Mouse (Mus musculus): Measurements from ENCODE around the gene Ffar3. TPM values are rescaled to one million over a fixed set of nuclear protein-coding genes. Genes with fewer than 3 reads are reported as not detected.
A peak's percentile ranks its signal among the peaks of the same experiment; 100 is the strongest.

Gene Ffar3
- polyA plus RNA-seq, 1 experiment from 2014 or later, result 0.32 TPM

DNA sequence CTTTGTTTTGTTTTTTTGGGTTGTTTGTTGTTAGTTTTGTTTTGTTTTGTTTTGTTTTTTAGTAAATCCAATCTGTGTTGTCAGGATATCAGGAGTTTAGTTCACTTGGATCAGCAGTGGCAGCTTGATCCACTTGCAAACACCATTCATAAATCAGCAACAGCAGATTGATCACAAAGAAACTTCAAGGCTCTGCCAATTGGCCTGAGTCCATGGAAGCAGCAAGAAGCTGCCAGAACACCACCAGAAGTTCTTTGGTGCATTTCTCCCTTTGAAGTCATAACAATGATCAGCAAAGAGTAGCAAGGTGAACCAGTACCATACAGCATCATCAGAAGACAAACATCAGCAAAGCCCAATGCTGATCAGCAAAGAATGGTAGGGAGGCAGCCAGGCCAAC lies 28.1 kb upstream of the Ffar3 start:
- H3K9ac ChIP-seq (ENCODE audit: low read length), result no peak overlapping the region
- no peak for DNase-seq (ENCODE audit: low spot score)
- no peaks in the 10 kb centered on the region for H3K4me1 ChIP-seq (replicated peaks; ENCODE audit: control insufficient read depth, insufficient read depth, low read length)
- no peak overlapping the region for H3K4me3 ChIP-seq (ENCODE audit: low read depth, low read length)
- H3K36me3 ChIP-seq (ENCODE audit: control insufficient read depth, insufficient read depth, low read length), result no peaks in the 10 kb centered on the region
- no peak overlapping the region for H3K27ac ChIP-seq (ENCODE audit: low read depth)
- no peaks in the 10 kb centered on the region for H3K9me3 ChIP-seq (ENCODE audit: control insufficient read depth, low read length)
- H3K27me3 ChIP-seq (replicated peaks; ENCODE audit: control insufficient read depth, insufficient read depth, low read length), result no peaks in the 10 kb centered on the region
- no peak overlapping the region for H3K4me2 ChIP-seq (ENCODE audit: low read length)
- ATAC-seq (replicated peaks; ENCODE audit: low FRiP score, low TSS enrichment, low read depth), result no peak

DNA sequence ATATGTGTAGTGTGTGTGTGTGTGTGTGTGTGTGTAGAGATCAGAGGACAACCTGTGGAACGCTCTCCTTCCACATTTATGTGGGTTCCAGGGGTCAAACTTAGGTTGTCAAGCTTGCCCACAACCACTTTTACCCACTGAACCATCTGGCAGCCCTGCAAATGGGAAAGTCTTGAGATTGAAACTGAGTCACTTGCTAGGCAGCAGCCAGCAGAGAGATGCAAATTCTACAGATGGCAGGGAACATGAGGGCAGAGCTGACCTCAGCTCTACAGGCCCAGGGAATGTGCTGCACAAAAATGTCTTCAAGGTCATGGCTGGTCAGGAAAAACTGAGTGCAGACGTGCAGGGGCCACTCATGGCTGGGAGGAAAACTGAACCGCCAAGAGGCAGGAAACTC lies 25.4 kb upstream of the Ffar3 start:
- ATAC-seq (replicated peaks; ENCODE audit: low FRiP score, low TSS enrichment, low read depth) (no peak), DNase-seq (ENCODE audit: low spot score) (no peak)
- no peaks in the 10 kb centered on the region for H3K27me3 ChIP-seq (replicated peaks; ENCODE audit: control insufficient read depth, insufficient read depth, low read length)
- H3K9ac ChIP-seq (ENCODE audit: low read length), result no peak overlapping the region
- H3K27ac ChIP-seq (ENCODE audit: low read depth), result no peak overlapping the region
- H3K4me2 ChIP-seq (ENCODE audit: low read length), result no peak overlapping the region
- no peaks in the 10 kb centered on the region for H3K9me3 ChIP-seq (ENCODE audit: control insufficient read depth, low read length)
- H3K4me1 ChIP-seq (replicated peaks; ENCODE audit: control insufficient read depth, insufficient read depth, low read length), result no peaks in the 10 kb centered on the region
- no peak overlapping the region for H3K4me3 ChIP-seq (ENCODE audit: low read depth, low read length)
- H3K36me3 ChIP-seq (ENCODE audit: control insufficient read depth, insufficient read depth, low read length), result no peaks in the 10 kb centered on the region
- 75% methylated on average over 3 of the region's 3 CpGs for WGBS

DNA sequence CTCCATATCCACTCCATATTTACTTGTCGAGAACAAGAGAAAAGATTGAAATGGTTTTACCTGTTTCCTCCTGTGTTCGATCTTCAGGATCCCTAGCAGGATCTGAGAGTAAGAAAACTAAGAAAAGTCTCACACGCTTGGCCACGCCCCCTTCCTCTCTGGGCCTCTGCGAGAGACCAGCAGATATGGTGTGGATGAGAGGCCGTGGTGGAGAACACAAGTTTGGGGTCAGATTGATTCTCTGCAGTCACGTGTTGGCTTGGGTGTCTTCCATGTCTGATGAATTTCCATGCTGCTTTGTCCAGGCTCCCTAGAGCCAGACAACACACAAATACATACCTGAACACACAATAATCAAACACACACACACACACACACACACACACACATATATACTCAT lies 24.2 kb upstream of the Ffar3 start, which contains the start of gene Cd22:
Gene Cd22 (minus strand): TSS at position 167 of the 400 bp plus-strand sequence.
- H3K27ac ChIP-seq (ENCODE audit: low read depth), result no peak within 1 kb of the TSS
- ATAC-seq (replicated peaks; ENCODE audit: low FRiP score, low TSS enrichment, low read depth), result no peak
- 62% methylated on average over 7 of the region's 7 CpGs for WGBS
- H3K9ac ChIP-seq (ENCODE audit: low read length), result no peak within 1 kb of the TSS
- no peak within 1 kb of the TSS for H3K4me2 ChIP-seq (ENCODE audit: low read length)
- no peak for DNase-seq (ENCODE audit: low spot score)
- no peaks in the 10 kb centered on the region for H3K27me3 ChIP-seq (replicated peaks; ENCODE audit: control insufficient read depth, insufficient read depth, low read length)
- H3K4me1 ChIP-seq (replicated peaks; ENCODE audit: control insufficient read depth, insufficient read depth, low read length), result no peaks in the 10 kb centered on the region
- no peak within 1 kb of the TSS for H3K4me3 ChIP-seq (ENCODE audit: low read depth, low read length)
- no peaks in the 10 kb centered on the region for H3K36me3 ChIP-seq (ENCODE audit: control insufficient read depth, insufficient read depth, low read length)
- no peaks in the 10 kb centered on the region for H3K9me3 ChIP-seq (ENCODE audit: control insufficient read depth, low read length)

DNA sequence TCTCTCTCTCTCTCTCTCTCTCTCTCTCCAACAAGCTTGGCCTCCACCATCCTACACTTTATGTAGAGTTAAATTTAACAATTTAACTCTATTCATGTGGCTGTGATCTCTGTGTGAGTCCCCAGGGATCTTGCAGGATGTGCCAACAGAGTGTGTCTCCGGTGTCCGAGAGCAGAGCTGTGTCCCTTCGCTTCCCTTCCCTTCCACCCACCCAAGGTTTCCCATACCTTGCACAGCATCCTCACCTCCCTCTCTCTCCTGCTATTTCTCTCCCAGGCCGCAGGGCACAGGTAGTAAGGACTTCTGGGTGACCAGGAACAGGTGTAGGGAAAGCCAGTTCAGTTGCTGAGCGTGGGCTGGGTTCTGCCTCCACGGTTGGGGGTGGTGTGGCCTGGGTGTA lies 23.0 kb upstream of the Ffar3 start:
- 79% methylated on average over 6 of the region's 6 CpGs for WGBS
- no peaks in the 10 kb centered on the region for H3K27me3 ChIP-seq (replicated peaks; ENCODE audit: control insufficient read depth, insufficient read depth, low read length)
- H3K27ac ChIP-seq (ENCODE audit: low read depth), result no peak overlapping the region
- no peak overlapping the region for H3K4me2 ChIP-seq (ENCODE audit: low read length)
- no peaks in the 10 kb centered on the region for H3K4me1 ChIP-seq (replicated peaks; ENCODE audit: control insufficient read depth, insufficient read depth, low read length)
- no peaks in the 10 kb centered on the region for H3K36me3 ChIP-seq (ENCODE audit: control insufficient read depth, insufficient read depth, low read length)
- no peak overlapping the region for H3K9ac ChIP-seq (ENCODE audit: low read length)
- H3K9me3 ChIP-seq (ENCODE audit: control insufficient read depth, low read length), result no peaks in the 10 kb centered on the region
- H3K4me3 ChIP-seq (ENCODE audit: low read depth, low read length), result no peak overlapping the region
- no peak for DNase-seq (ENCODE audit: low spot score)
- ATAC-seq (replicated peaks; ENCODE audit: low FRiP score, low TSS enrichment, low read depth), result no peak

DNA sequence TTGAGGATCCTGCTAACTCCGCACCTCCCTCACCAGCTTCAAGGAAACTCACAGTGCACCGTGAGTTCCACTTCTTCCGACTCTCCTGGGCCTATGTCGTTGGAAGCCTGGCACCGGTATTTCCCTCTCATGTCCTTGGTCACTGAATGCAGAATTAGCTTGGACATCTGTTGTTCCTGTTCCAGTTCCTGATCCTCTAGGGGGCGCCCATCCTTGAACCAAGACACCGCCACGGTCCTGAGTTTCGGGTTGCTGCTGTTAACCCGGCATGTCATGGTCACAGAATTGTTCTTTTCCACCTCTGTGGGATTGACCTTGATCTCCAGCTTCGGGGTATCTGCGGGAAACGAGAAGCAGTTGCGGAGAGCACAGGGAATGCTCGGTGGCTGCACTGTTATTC lies 17.1 kb upstream of the Ffar3 start:
- Histone ChIP-seq H3K27me3 (replicated peaks; ENCODE audit: control insufficient read depth, insufficient read depth, low read length) (peaks cover 4% of the 10 kb centered on the region; the same call in 1 of the 2 replicates), H3K4me2 (ENCODE audit: low read length) (no peak overlapping the region), H3K9ac (ENCODE audit: low read length) (no peak overlapping the region), H3K4me1 (replicated peaks; ENCODE audit: control insufficient read depth, insufficient read depth, low read length) (no peaks in the 10 kb centered on the region), H3K27ac (ENCODE audit: low read depth) (no peak overlapping the region), H3K9me3 (ENCODE audit: control insufficient read depth, low read length) (no peaks in the 10 kb centered on the region), H3K36me3 (ENCODE audit: control insufficient read depth, insufficient read depth, low read length) (no peaks in the 10 kb centered on the region), H3K4me3 (ENCODE audit: low read depth, low read length) (no peak overlapping the region)
- peak; percentile 86 for DNase-seq (ENCODE audit: low spot score)
- 20% methylated on average over 15 of the region's 15 CpGs for WGBS
- no peak; the same call in 1 of the 2 replicates for ATAC-seq (replicated peaks; ENCODE audit: low FRiP score, low TSS enrichment, low read depth)

DNA sequence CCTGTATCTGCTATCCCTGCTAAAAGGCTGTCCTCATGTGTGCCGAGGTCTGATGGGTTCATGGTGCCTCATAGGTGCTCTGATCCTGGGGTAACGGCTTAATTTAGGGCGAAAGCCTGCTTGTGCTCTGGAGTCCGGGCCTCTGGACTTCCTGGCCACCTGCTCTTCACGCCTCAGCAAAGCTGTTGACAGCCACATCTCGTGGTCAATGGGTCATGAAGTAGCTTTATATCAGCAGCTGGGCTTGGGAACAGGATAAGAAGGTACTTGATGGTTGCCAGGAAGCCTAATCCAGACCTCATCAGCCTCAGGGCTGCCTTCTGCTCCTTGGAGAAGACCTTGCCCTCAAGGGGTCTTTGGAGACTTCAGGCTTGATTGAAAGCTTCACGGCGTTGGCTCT lies 7.4 kb upstream of the Ffar3 start:
- Histone ChIP-seq H3K4me2 (ENCODE audit: low read length) (no peak overlapping the region), H3K9me3 (ENCODE audit: control insufficient read depth, low read length) (no peaks in the 10 kb centered on the region), H3K4me3 (ENCODE audit: low read depth, low read length) (no peak overlapping the region), H3K36me3 (ENCODE audit: control insufficient read depth, insufficient read depth, low read length) (no peaks in the 10 kb centered on the region), H3K27me3 (replicated peaks; ENCODE audit: control insufficient read depth, insufficient read depth, low read length) (no peaks in the 10 kb centered on the region), H3K27ac (ENCODE audit: low read depth) (no peak overlapping the region), H3K9ac (ENCODE audit: low read length) (no peak overlapping the region), H3K4me1 (replicated peaks; ENCODE audit: control insufficient read depth, insufficient read depth, low read length) (no peaks in the 10 kb centered on the region)
- 72% methylated on average over 8 of the region's 8 CpGs for WGBS
- no peak for ATAC-seq (replicated peaks; ENCODE audit: low FRiP score, low TSS enrichment, low read depth)
- no peak for DNase-seq (ENCODE audit: low spot score)

DNA sequence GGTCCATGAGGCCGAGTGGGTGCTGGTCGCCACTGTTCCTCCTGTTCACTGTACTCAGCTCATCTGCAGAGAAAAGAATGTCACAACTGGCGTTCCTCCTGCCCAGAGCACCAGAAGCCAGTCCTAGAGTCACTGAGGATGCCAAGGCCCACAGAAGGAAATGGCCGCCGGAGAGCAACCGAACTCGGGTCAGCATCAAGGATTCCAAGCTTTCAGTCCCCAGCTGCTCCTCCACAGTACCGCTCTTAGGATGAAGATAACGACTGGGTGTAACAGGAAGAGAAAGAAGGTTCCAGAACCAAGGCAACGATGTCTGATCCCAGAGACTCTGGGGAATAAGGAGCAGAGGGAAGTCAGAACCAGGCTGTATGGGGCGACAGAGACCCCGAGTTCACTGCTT lies 5.5 kb upstream of the Ffar3 start, which contains the start of gene Ffar1:
Gene Ffar1 (minus strand): TSS at position 101 of the 400 bp plus-strand sequence.
- Histone ChIP-seq H3K9me3 (ENCODE audit: control insufficient read depth, low read length) (no peaks in the 10 kb centered on the region), H3K4me2 (ENCODE audit: low read length) (no peak within 1 kb of the TSS), H3K27me3 (replicated peaks; ENCODE audit: control insufficient read depth, insufficient read depth, low read length) (no peaks in the 10 kb centered on the region), H3K9ac (ENCODE audit: low read length) (no peak within 1 kb of the TSS), H3K4me1 (replicated peaks; ENCODE audit: control insufficient read depth, insufficient read depth, low read length) (no peaks in the 10 kb centered on the region), H3K36me3 (ENCODE audit: control insufficient read depth, insufficient read depth, low read length) (no peaks in the 10 kb centered on the region), H3K27ac (ENCODE audit: low read depth) (no peak within 1 kb of the TSS), H3K4me3 (ENCODE audit: low read depth, low read length) (no peak within 1 kb of the TSS)
- ATAC-seq (replicated peaks; ENCODE audit: low FRiP score, low TSS enrichment, low read depth), result no peak
- WGBS, result 84% methylated on average over 12 of the region's 12 CpGs
- DNase-seq (ENCODE audit: low spot score), result no peak

DNA sequence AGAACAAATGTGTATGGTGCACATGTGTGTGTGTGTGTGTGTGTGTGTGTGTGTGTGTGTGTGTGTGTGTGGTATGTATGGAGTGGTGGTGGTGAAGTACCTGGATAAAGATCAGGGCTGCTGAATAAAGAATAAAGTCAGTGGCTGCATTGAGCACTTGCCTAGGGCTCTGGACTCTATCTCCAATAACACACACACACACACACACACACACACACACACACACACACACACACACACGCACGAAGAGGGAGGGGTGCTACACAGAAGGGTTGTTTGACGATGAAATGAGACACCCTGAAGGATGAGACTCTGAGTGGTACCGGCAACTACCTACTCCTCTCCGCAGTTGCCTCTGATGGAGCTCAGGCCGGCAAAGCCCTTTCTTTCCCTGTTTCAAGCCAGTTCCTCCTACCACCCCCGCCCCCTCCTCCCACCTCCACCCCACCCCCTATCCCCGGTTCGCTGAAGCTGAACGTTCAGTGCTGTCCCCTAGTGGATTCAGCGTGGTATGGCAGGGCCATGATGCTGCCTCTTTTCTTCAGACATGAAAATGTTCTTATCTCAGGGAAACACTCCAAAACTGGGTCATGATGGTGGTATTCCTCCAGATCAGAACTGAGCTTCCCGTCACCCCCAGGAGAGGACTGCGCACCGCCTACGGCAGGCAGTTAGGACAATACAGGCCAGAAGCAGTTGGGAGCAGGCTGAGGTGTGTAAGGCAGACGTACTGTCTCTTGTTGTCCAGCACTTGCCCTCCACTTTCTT lies 3.8 kb upstream of the Ffar3 start:
- WGBS, result 9% methylated on average over 15 of the region's 16 CpGs

DNA sequence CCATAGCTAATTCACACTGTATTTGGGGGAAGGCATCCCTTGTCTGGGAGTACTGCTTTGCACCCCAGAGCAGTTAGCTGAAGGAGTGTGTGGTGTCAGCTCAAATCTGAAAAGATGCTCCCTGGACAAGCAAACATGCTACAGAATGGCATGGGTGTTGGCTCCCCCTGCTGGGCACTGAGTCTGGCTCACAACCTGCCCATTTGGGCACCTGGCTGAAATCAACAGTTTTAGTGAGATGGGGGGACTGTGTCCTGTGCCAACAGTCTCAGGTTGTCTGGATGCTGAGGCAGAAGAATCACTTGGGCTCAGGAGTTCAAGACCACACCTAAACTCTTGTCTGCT lies 3.3 kb upstream of the Ffar3 start:
- no peaks in the 10 kb centered on the region for H3K36me3 ChIP-seq (ENCODE audit: control insufficient read depth, insufficient read depth, low read length)
- H3K9ac ChIP-seq (ENCODE audit: low read length), result no peak overlapping the region
- H3K9me3 ChIP-seq (ENCODE audit: control insufficient read depth, low read length), result no peaks in the 10 kb centered on the region
- ATAC-seq (replicated peaks; ENCODE audit: low FRiP score, low TSS enrichment, low read depth), result peak; percentile 54
- no peak overlapping the region for H3K27ac ChIP-seq (ENCODE audit: low read depth)
- no peaks in the 10 kb centered on the region for H3K27me3 ChIP-seq (replicated peaks; ENCODE audit: control insufficient read depth, insufficient read depth, low read length)
- H3K4me2 ChIP-seq (ENCODE audit: low read length), result no peak overlapping the region
- DNase-seq (ENCODE audit: low spot score), result peak; percentile 85
- no peaks in the 10 kb centered on the region for H3K4me1 ChIP-seq (replicated peaks; ENCODE audit: control insufficient read depth, insufficient read depth, low read length)
- H3K4me3 ChIP-seq (ENCODE audit: low read depth, low read length), result no peak overlapping the region

More for the DNA sequence above, 3.8 kb upstream of the Ffar3 start:
- no peak overlapping the region for H3K9ac ChIP-seq (ENCODE audit: low read length)
- H3K9me3 ChIP-seq (ENCODE audit: control insufficient read depth, low read length), result no peaks in the 10 kb centered on the region
- no peak overlapping the region for H3K4me3 ChIP-seq (ENCODE audit: low read depth, low read length)
- ATAC-seq (replicated peaks; ENCODE audit: low FRiP score, low TSS enrichment, low read depth), result peak; percentile 64
- no peaks in the 10 kb centered on the region for H3K27me3 ChIP-seq (replicated peaks; ENCODE audit: control insufficient read depth, insufficient read depth, low read length)
- H3K4me2 ChIP-seq (ENCODE audit: low read length), result peak overlapping the region; percentile 40
- no peak overlapping the region for H3K27ac ChIP-seq (ENCODE audit: low read depth)
- H3K36me3 ChIP-seq (ENCODE audit: control insufficient read depth, insufficient read depth, low read length), result no peaks in the 10 kb centered on the region
- peak; percentile 81 for DNase-seq (ENCODE audit: low spot score)
- no peaks in the 10 kb centered on the region for H3K4me1 ChIP-seq (replicated peaks; ENCODE audit: control insufficient read depth, insufficient read depth, low read length)
